Mouse (Mus musculus) midbrain, postnatal 0 days (tissue): Measurements from ENCODE around the gene Jph4. TPM values are rescaled to one million over a fixed set of nuclear protein-coding genes. Genes with fewer than 3 reads are reported as not detected.

ENCODE experiments used
- ATAC-seq: fragments of 200-750 bp; cut with Nextera tagmentation; 2 replicates; pipeline ENCODE4 v1.8.0; 2017; ENCODE audit warnings: moderate number of reproducible peaks, mild to moderate bottlenecking, moderate TSS enrichment, moderate library complexity; ENCODE audit not compliant: low FRiP score
- DNase-seq: peaks from one replicate; pipeline ENCODE4 v3.0.0-alpha.2; 2015; ENCODE audit warnings: low spot score
- H3K27ac ChIP-seq: fragments of 300-500 bp; sonication (generic); 2 replicates; pipeline ENCODE4 v1.5.1; 2014; ENCODE audit warnings: low read depth, mild to moderate bottlenecking, low read length, mixed read lengths
- H3K27me3 ChIP-seq: fragments of 300-500 bp; sonication (generic); 2 replicates; pipeline ENCODE4 v1.6.1; 2014; ENCODE audit warnings: low read length, control low read depth, mixed read lengths; ENCODE audit not compliant: insufficient read depth
- H3K36me3 ChIP-seq: fragments of 300-500 bp; sonication (generic); 2 replicates; pipeline ENCODE4 v1.6.1; 2014; ENCODE audit warnings: low read length, control low read depth, mixed read lengths; ENCODE audit not compliant: insufficient read depth
- H3K4me1 ChIP-seq: fragments of 300-500 bp; sonication (generic); 2 replicates; pipeline ENCODE4 v1.6.1; 2014; ENCODE audit warnings: mild to moderate bottlenecking, control low read depth, antibody characterized with exemption, low read length, mixed read lengths; ENCODE audit not compliant: insufficient read depth
- H3K4me2 ChIP-seq: fragments of 300-500 bp; sonication (generic); 2 replicates; pipeline ENCODE4 v1.6.1; 2014; ENCODE audit warnings: low read depth, mild to moderate bottlenecking, low read length, mixed read lengths; ENCODE audit not compliant: poor library complexity, severe bottlenecking
- H3K4me3 ChIP-seq: fragments of 300-500 bp; sonication (generic); 2 replicates; pipeline ENCODE4 v1.5.1; 2014; ENCODE audit warnings: low read depth, mild to moderate bottlenecking, low read length, moderate library complexity
- H3K9ac ChIP-seq: fragments of 300-500 bp; sonication (generic); replicated peaks from 2 replicates; pipeline ENCODE4 v1.6.1; 2014; ENCODE audit warnings: mild to moderate bottlenecking, low read length, moderate library complexity, mixed read lengths; ENCODE audit not compliant: poor library complexity, severe bottlenecking
- H3K9me3 ChIP-seq: fragments of 300-500 bp; sonication (generic); 2 replicates; pipeline ENCODE4 v1.6.1; 2016; ENCODE audit warnings: low read length, control low read depth
- CTCF ChIP-seq: IDR thresholded peaks from 2 replicates; pipeline ENCODE4 v1.5.1; 2016; ENCODE audit warnings: antibody characterized with exemption, mild to moderate bottlenecking
- WGBS: fragments of 180-500 bp; shearing (Covaris S2); extraction: QIAGEN DNeasy Blood & Tissue Kit; methylation state at CpG from one replicate; pipeline ENCODE4 v1.1.7; 2014; 5-methylcytosine and 5-hydroxymethylcytosine counted together
- polyA plus RNA-seq: library from polyadenylated mRNA; unstranded; fragments of >200 nt; fragmentation: Nextera tagmentation; extraction: Ambion mirVana; gene quantifications from 2 replicates; pipeline ENCODE4 v1.2.1, GENCODE M21; 2015
- total RNA-seq: library from RNA; depleted of rRNA; stranded (reverse); fragments of >200 nt; gene quantifications from 2 replicates; pipeline ENCODE4 v1.2.3, GENCODE M21; 2014

Gene Jph4
- total and polyA plus RNA-seq, 2 experiments from 2014 or later: 45.1 to 182 TPM

DNA sequence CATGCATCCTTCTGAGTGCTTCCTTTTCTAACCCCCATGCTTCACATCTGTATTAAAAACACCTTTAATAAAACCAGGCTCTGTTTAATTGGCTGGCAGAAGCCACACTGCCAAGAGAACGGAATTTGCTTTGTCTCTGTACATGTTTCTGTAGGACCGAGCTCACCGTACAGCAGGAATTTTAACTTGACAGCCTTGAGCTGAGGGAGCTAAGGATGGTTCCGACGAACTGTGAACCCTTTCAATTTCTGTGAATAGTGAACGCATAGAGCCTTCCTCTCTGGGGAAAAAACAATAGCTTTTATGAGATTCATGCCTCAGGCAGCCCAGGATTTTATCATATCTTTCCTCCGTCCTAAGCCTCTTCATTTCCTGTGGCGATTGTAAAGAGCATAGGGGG is 5.6 kb upstream of the Jph4 start:
- ATAC-seq (peak; percentile 35), DNase-seq (no peak)

DNA sequence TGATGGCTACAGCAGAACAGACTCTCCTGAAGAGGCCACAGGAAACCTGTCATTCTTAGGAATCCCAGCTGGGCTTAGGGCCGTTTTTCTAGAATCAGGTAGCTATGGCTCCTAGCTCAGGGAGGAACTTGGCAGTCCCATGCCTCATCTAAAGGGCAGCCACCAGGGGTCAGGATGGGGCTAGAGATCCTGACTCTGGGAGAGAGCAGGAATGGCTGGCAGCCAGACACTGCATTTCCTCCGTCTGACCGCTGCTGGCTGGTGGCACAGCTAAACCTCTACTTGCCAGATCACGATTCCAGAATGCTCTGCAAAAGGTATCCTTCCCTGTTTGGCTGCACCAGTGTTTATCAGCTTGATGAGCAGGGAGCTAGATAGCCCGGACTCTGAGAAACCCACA is 5.2 kb upstream of the Jph4 start:
- DNase-seq (peak; percentile 97), ATAC-seq (peak; percentile 93)
- 2% methylated on average over 5 of the region's 5 CpGs for WGBS
- H3K27me3 ChIP-seq: no peaks in the 10 kb centered on the region
- H3K27ac ChIP-seq: peak overlapping the region; percentile 79
- peak overlapping the region; percentile 28 for H3K4me2 ChIP-seq
- TF ChIP-seq CTCF: peak; percentile 92
- H3K4me1 ChIP-seq: peaks cover 15% of the 10 kb centered on the region
- H3K9me3 ChIP-seq: no peaks in the 10 kb centered on the region
- H3K9ac ChIP-seq: no peak overlapping the region
- no peaks in the 10 kb centered on the region for H3K36me3 ChIP-seq
- no peak overlapping the region for H3K4me3 ChIP-seq

More for the DNA sequence above, 5.6 kb upstream of the Jph4 start:
- H3K4me3 ChIP-seq: no peak overlapping the region
- peaks cover 12% of the 10 kb centered on the region for H3K4me1 ChIP-seq
- H3K36me3 ChIP-seq: no peaks in the 10 kb centered on the region
- H3K4me2 ChIP-seq: peak overlapping the region; percentile 28
- H3K9me3 ChIP-seq: no peaks in the 10 kb centered on the region
- H3K9ac ChIP-seq: no peak overlapping the region
- H3K27me3 ChIP-seq: no peaks in the 10 kb centered on the region
- 8% methylated on average over 8 of the region's 8 CpGs for WGBS
- TF ChIP-seq CTCF: no peak
- H3K27ac ChIP-seq: peak overlapping the region; percentile 79

DNA sequence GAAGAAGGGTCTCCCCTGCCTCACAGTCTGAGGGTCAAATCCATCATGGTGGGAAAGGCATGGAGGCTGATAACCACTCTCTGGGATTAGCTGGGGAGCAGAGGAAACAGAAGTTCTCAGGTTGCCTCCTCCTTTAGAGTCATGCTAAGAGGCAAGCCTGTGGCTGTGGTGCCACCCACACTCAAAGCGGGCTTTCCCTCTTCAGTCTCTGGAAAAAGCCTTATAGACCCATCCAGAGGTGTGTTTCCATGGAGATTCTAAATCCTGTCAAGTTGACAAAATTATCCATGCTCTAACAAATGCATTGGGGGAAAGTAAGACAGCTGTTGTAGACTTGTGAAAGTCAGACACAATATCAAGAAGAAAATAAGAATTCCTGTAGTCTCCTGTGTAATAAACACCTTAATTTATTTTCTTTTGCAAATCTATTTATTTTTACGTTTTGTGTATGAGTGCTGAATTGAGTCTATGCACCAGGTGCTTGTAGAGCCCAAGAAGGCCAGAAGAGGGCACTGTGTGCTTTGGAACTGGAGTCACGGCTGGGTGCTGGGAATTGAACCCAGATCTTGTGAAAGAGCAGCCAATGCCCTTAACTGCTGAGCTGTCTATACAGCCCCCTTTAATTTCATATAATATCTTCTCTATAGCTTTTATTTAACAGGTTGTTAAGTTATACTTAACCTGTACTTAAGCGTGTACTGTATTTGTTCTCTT is 2.8 kb upstream of the Jph4 start:
- DNase-seq (no peak), ATAC-seq (no peak)
- no peak overlapping the region for H3K27ac ChIP-seq
- H3K4me3 ChIP-seq: no peak overlapping the region
- TF ChIP-seq CTCF: peak; percentile 56
- no peak overlapping the region for H3K4me2 ChIP-seq
- 67% methylated on average over 4 of the region's 4 CpGs for WGBS
- H3K27me3 ChIP-seq: no peaks in the 10 kb centered on the region
- no peaks in the 10 kb centered on the region for H3K9me3 ChIP-seq
- H3K4me1 ChIP-seq: peaks cover 15% of the 10 kb centered on the region
- no peak overlapping the region for H3K9ac ChIP-seq
- H3K36me3 ChIP-seq: no peaks in the 10 kb centered on the region

DNA sequence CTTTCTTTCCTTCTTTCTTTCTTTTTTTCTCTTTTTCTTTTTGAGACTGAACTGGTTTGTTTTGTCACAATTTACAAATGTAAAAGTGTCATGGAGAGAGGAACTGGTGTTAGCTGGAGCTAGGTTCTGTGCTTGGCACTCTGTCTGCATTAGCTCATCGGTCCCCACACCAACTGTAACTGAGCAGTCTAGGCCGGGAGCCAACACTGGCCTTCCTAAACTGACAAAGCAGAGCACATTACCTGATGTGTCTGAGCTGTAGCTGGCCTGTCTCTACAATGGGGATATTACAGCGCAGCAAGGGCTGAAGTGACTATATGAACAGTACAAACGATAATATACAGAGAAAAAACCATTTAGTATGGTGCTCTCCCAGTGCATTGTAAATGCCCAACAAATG is 2.1 kb upstream of the Jph4 start:
- WGBS: 74% methylated on average over 4 of the region's 4 CpGs
- Histone ChIP-seq H3K27ac (no peak overlapping the region), H3K27me3 (no peaks in the 10 kb centered on the region), H3K4me3 (no peak overlapping the region), H3K4me2 (no peak overlapping the region), H3K9ac (no peak overlapping the region), H3K4me1 (peaks cover 18% of the 10 kb centered on the region), H3K36me3 (no peaks in the 10 kb centered on the region), H3K9me3 (no peaks in the 10 kb centered on the region)
- no peak for TF ChIP-seq CTCF
- peak; percentile 54 for DNase-seq
- no peak for ATAC-seq

DNA sequence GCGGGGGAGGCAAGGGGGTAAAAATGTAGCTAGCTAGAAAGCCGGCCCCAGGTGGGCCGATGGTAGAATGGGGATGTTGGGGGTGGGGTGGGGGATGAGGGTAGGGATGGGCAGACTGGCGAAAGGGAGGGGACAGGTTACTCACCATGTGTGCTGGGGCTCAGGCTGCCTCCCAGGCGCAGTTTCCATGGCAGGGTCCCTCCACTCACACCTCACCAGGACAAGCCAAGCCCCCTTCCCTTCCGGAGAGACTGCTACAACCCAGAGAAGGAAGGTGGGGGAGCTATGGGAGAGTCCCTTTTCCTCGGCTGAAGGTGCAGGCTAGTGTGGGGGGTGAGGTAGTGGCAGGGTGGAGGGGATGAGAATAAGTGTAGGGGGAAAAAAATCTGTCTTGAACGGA is 889 bp downstream of the Jph4 start:
- H3K9me3 ChIP-seq: no peaks in the 10 kb centered on the region
- peak overlapping the region; percentile 96 for H3K9ac ChIP-seq
- peaks cover 23% of the 10 kb centered on the region; the same call in 1 of the 2 replicates for H3K4me1 ChIP-seq
- 1% methylated on average over 8 of the region's 8 CpGs for WGBS
- H3K27me3 ChIP-seq: no peaks in the 10 kb centered on the region
- DNase-seq: no peak
- H3K36me3 ChIP-seq: peaks cover 6% of the 10 kb centered on the region
- peak overlapping the region; percentile 76 for H3K4me2 ChIP-seq
- H3K4me3 ChIP-seq: peak overlapping the region; percentile 82
- peak; percentile 42 for ATAC-seq
- TF ChIP-seq CTCF: no peak
- peak overlapping the region; percentile 97 for H3K27ac ChIP-seq

DNA sequence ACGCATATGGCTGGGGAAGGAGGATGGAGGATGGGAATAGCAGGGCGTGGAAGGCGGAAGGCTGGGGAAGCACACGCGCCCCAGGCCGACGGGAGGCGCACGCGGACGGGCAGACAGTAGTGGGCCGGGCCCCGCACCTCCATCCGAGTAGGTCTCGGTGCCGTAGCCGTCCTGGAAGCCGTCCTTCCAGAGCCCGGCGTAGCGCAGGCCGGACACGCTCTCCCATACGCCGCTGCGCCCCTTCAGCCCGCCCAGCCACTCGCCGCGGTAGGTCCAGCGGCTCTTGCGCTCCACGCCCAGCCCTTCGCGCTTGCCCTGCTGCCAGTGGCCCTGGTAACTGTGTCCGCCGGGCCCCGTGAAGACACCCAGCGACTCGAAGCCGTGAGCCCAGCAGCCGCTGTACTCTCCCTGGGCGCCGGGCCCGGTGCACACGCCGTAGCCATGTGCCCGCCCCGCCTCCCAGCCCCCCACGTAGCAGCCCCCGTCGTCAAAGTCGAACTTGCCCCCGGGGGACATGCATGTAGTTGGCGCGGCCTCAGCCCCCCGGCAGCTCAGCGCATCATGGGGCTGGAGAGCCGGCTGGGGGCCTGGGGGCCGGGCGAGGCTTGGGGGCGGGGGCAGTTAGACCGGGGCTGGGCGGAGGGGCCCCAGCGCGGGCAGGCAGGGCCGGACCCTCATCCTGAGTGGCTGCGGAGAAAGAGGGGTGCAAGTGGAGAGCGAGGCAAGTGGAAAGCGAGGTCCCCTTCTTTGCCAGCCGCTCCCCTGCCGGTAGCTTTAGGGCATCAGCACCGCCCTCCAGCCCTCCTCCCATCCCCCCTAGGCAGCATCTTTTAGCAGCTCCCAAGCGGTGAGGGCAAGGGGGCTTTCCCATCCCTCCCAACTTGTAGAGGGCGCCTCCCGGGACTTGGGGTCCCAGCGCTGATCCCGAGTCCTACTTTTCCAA is 1.7 kb downstream of the Jph4 start:
- under 1% methylated on average over 57 of the region's 78 CpGs for WGBS
- Histone ChIP-seq H3K9ac (peak overlapping the region; percentile 96), H3K4me1 (peaks cover 25% of the 10 kb centered on the region; the same call in 1 of the 2 replicates), H3K36me3 (peaks cover 6% of the 10 kb centered on the region), H3K27ac (peak overlapping the region; percentile 97), H3K9me3 (no peaks in the 10 kb centered on the region), H3K27me3 (no peaks in the 10 kb centered on the region), H3K4me3 (peak overlapping the region; percentile 82), H3K4me2 (peak overlapping the region; percentile 76)
- TF ChIP-seq CTCF: peak; percentile 48
- ATAC-seq (peak; percentile 48), DNase-seq (peak; percentile 65)
